Mouse (Mus musculus): ENCODE results near the gene Wdr93.

GRCm38 (mm10) chr7:79702755-79703154, 40.2 kb upstream of the Wdr93 start:
- TF ChIP-seq CTCF (IDR thresholded peaks at IDR 0.05; ENCODE audit: insufficient read depth, low read length) (no peak), POLR2A (IDR thresholded peaks at IDR 0.05; ENCODE audit: borderline replicate concordance, extremely low read depth, low read depth, low read length) (no peak)

Data from lung, adult 2 months (tissue).